In the genomic region with DNA sequence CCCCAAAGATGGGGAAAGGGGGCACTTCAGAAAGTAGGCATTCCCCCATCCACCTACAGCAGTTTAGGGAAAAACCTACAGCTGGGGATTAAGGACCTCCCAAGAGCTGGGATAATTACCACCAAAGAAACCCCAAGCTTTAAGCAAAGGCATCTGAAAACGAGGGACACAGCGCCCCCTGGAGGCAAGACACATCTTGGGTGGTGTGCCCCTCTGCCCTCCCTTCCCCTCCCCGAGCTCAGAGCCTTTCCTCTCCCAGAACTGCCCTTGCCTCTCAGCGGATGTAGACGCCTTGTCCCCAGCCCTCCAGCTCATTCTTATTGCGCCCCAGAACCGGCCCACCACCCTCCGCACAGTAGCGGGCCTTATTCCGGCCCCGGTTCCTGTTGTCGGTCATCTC, we compare ENCODE assay signal across 8 mouse cellular contexts. TPM values are rescaled to one million over a fixed set of nuclear protein-coding genes. Genes with fewer than 3 reads are reported as not detected.
DNase-seq lines count a peak whose midpoint lies in the region; ATAC-seq lines count a peak whose summit lies in the region.

No protein-coding gene starts in this region.

- ATAC-seq in forebrain, embryonic 16.5 days, result no peak
- no peak for ATAC-seq in intestine, embryonic 15.5 days
- ATAC-seq in liver, embryonic 16.5 days (ENCODE audit: low read depth), result no peak
- peak; percentile 21; the same call in 1 of the 2 replicates for ATAC-seq in neutrophil, adult 5-6 weeks (ENCODE audit: extremely low read depth, insufficient number of reproducible peaks, low FRiP score, poor library complexity, severe bottlenecking)

- H3K27me3 ChIP-seq in forebrain, embryonic 16.5 days (replicated peaks; ENCODE audit: control insufficient read depth, insufficient read depth, low read length), result peaks cover 4% of the 10 kb centered on the region; the same call in 1 of the 2 replicates
- peaks cover 7% of the 10 kb centered on the region for H3K27me3 ChIP-seq in intestine, embryonic 15.5 days (replicated peaks)
- no peaks in the 10 kb centered on the region; the same call in none of the 2 replicates for H3K27me3 ChIP-seq in liver, embryonic 16.5 days (ENCODE audit: control insufficient read depth, insufficient read depth, low read depth, low read length)

- 0 out of 2 replicates have a peak overlapping the region, but pooled peaks have one; percentile 0 for H3K4me2 ChIP-seq in forebrain, embryonic 16.5 days (ENCODE audit: low read length)
- peak overlapping the region; percentile 48 for H3K4me2 ChIP-seq in intestine, embryonic 15.5 days (replicated peaks)
- H3K4me2 ChIP-seq in liver, embryonic 16.5 days (ENCODE audit: low read depth, low read length), result peak overlapping the region; percentile 28

- 8% methylated on average over 12 of the region's 12 CpGs for WGBS in forebrain, embryonic 16.5 days
- 23% methylated on average over 12 of the region's 12 CpGs for WGBS in intestine, embryonic 15.5 days
- WGBS in liver, embryonic 16.5 days (ENCODE audit: insufficient replicate concordance), result 10% methylated on average over 12 of the region's 12 CpGs

- no peaks in the 10 kb centered on the region for H3K9me3 ChIP-seq in forebrain, embryonic 16.5 days (ENCODE audit: control insufficient read depth, low read length)
- H3K9me3 ChIP-seq in intestine, embryonic 15.5 days, result no peaks in the 10 kb centered on the region; the same call in 1 of the 2 replicates
- no peaks in the 10 kb centered on the region for H3K9me3 ChIP-seq in liver, embryonic 16.5 days (replicated peaks; ENCODE audit: control insufficient read depth, low read length)

- 0 out of 2 replicates have a peak overlapping the region, but pooled peaks have one; percentile 1 for H3K9ac ChIP-seq in forebrain, embryonic 16.5 days (replicated peaks; ENCODE audit: low read depth, low read length)
- H3K9ac ChIP-seq in intestine, embryonic 15.5 days, result no peak overlapping the region
- H3K9ac ChIP-seq in liver, embryonic 16.5 days (ENCODE audit: low read depth, low read length), result no peak overlapping the region

- H3K27ac ChIP-seq in forebrain, embryonic 16.5 days (ENCODE audit: low read length), result no peak overlapping the region
- no peak overlapping the region for H3K27ac ChIP-seq in intestine, embryonic 15.5 days
- no peak overlapping the region for H3K27ac ChIP-seq in liver, embryonic 16.5 days (ENCODE audit: low read length)

- H3K4me3 ChIP-seq in forebrain, embryonic 16.5 days (replicated peaks; ENCODE audit: low read length), result no peak overlapping the region
- peak overlapping the region; percentile 19 for H3K4me3 ChIP-seq in intestine, embryonic 15.5 days (replicated peaks)
- peak overlapping the region; percentile 1; the same call in 1 of the 2 replicates for H3K4me3 ChIP-seq in liver, embryonic 16.5 days (ENCODE audit: low read depth, low read length)

- H3K4me1 ChIP-seq in forebrain, embryonic 16.5 days (replicated peaks; ENCODE audit: control insufficient read depth, insufficient read depth, low read length), result peaks cover 14% of the 10 kb centered on the region
- peaks cover 12% of the 10 kb centered on the region; the same call in 1 of the 2 replicates for H3K4me1 ChIP-seq in intestine, embryonic 15.5 days (replicated peaks)
- H3K4me1 ChIP-seq in liver, embryonic 16.5 days (ENCODE audit: control insufficient read depth, low read depth, low read length), result peaks cover 8% of the 10 kb centered on the region; the same call in 1 of the 2 replicates

- peaks cover 10% of the 10 kb centered on the region for H3K36me3 ChIP-seq in forebrain, embryonic 16.5 days (ENCODE audit: control insufficient read depth, insufficient read depth)
- no peaks in the 10 kb centered on the region; the same call in 1 of the 2 replicates for H3K36me3 ChIP-seq in intestine, embryonic 15.5 days
- H3K36me3 ChIP-seq in liver, embryonic 16.5 days (ENCODE audit: control insufficient read depth, insufficient read depth), result no peaks in the 10 kb centered on the region

- DNase-seq in ovary, postnatal 10 days (ENCODE audit: low spot score), result peak; percentile 59
- no peak for DNase-seq in ovary, adult 18-20 months (ENCODE audit: low spot score)
- DNase-seq in c-Kit-positive CD71-positive TER-119-positive erythroid progenitor cells, embryonic 14.5 days (ENCODE audit: low spot score), result peak; percentile 70
- DNase-seq in thymus, postnatal 25 days, result peak; percentile 96

RNA-seq across cellular contexts. Expression of gene Arl5c, which starts 6.6 kb away (rescaled TPM):
- polyA plus RNA-seq in forebrain, embryonic 16.5 days (2015; fragmentation: Nextera tagmentation; extraction: Ambion mirVana), result 4.6 and 6.4 TPM in 2 replicates
- polyA plus RNA-seq in intestine, embryonic 15.5 days (2015; fragmentation: Nextera tagmentation; extraction: Ambion mirVana), result 7.6 and 11.8 TPM in 2 replicates
- polyA plus RNA-seq in liver, embryonic 16.5 days (2015; fragmentation: Nextera tagmentation; extraction: Ambion mirVana), result 7.4 and 8.3 TPM in 2 replicates
- 54.0 and 56.4 TPM in 2 replicates for total RNA-seq in neutrophil, adult 5-6 weeks (2017)

RNA-seq across cellular contexts. Expression of gene Plxdc1, which starts 16.4 kb away (rescaled TPM):
- 0.72 and 0.96 TPM in 2 replicates for polyA plus RNA-seq in forebrain, embryonic 16.5 days (2015; fragmentation: Nextera tagmentation; extraction: Ambion mirVana)
- 0.47 and 0.49 TPM in 2 replicates for polyA plus RNA-seq in intestine, embryonic 15.5 days (2015; fragmentation: Nextera tagmentation; extraction: Ambion mirVana)
- 0.65 and 1.2 TPM in 2 replicates for polyA plus RNA-seq in liver, embryonic 16.5 days (2015; fragmentation: Nextera tagmentation; extraction: Ambion mirVana)
- 1.2 and 2.9 TPM in 2 replicates for total RNA-seq in neutrophil, adult 5-6 weeks (2017)

RNA-seq across cellular contexts. Expression of gene Cacnb1, which starts 20.2 kb away (rescaled TPM):
- 39.0 and 52.1 TPM in 2 replicates for polyA plus RNA-seq in forebrain, embryonic 16.5 days (2015; fragmentation: Nextera tagmentation; extraction: Ambion mirVana)
- 6.5 and 7.5 TPM in 2 replicates for polyA plus RNA-seq in intestine, embryonic 15.5 days (2015; fragmentation: Nextera tagmentation; extraction: Ambion mirVana)
- polyA plus RNA-seq in liver, embryonic 16.5 days (2015; fragmentation: Nextera tagmentation; extraction: Ambion mirVana), result 0.81 and 1.2 TPM in 2 replicates
- total RNA-seq in neutrophil, adult 5-6 weeks (2017), result 4.1 and 4.8 TPM in 2 replicates

RNA-seq across cellular contexts. Expression of gene Rpl19, which starts 23.9 kb away (rescaled TPM):
- 652 and 659 TPM in 2 replicates for polyA plus RNA-seq in forebrain, embryonic 16.5 days (2015; fragmentation: Nextera tagmentation; extraction: Ambion mirVana)
- 1,063 and 1,131 TPM in 2 replicates for polyA plus RNA-seq in intestine, embryonic 15.5 days (2015; fragmentation: Nextera tagmentation; extraction: Ambion mirVana)
- polyA plus RNA-seq in liver, embryonic 16.5 days (2015; fragmentation: Nextera tagmentation; extraction: Ambion mirVana), result 478 and 526 TPM in 2 replicates
- 1,086 and 1,116 TPM in 2 replicates for total RNA-seq in neutrophil, adult 5-6 weeks (2017)

RNA-seq across cellular contexts. Expression of gene Stac2, which starts 50.6 kb away (rescaled TPM):
- polyA plus RNA-seq in forebrain, embryonic 16.5 days (2015; fragmentation: Nextera tagmentation; extraction: Ambion mirVana), result 3.4 and 5.4 TPM in 2 replicates
- 0.16 and 0.29 TPM in 2 replicates for polyA plus RNA-seq in intestine, embryonic 15.5 days (2015; fragmentation: Nextera tagmentation; extraction: Ambion mirVana)
- polyA plus RNA-seq in liver, embryonic 16.5 days (2015; fragmentation: Nextera tagmentation; extraction: Ambion mirVana), result 0.05 TPM in 1 of 2 replicates, not detected in the other
- 5.3 and 7.8 TPM in 2 replicates for total RNA-seq in neutrophil, adult 5-6 weeks (2017)
